Mouse (Mus musculus) gastrocnemius, adult 2 months (tissue): ENCODE data around the gene Slc19a1. TPM values are rescaled to one million over a fixed set of nuclear protein-coding genes. Genes with fewer than 3 reads are reported as not detected.

Source experiments
- DNase-seq: peaks from one replicate; pipeline ENCODE4 v3.0.0; 2022
- H3K27ac ChIP-seq: fragments of 200-600 bp; 2 replicates; pipeline ENCODE4 v1.8.1; 2022; ENCODE audit warnings: mild to moderate bottlenecking
- H3K4me3 ChIP-seq: fragments of 200-600 bp; 2 replicates; pipeline ENCODE4 v1.8.1; 2022; ENCODE audit warnings: mild to moderate bottlenecking, moderate library complexity
- CTCF ChIP-seq: fragments of 200-600 bp; IDR thresholded peaks from 2 replicates; pipeline ENCODE4 v1.8.1; 2022; ENCODE audit warnings: antibody characterized with exemption, mild to moderate bottlenecking, moderate library complexity
- intact Hi-C: fragments of 180-260 bp; cut with DNase I; formaldehyde crosslinking; loops from one replicate; pipeline ENCODE4 v1.15.1; 2025
- total RNA-seq, 2 experiments: library from RNA; stranded (reverse); gene quantifications; 2 replicates each; pipeline ENCODE4 v1.2.3; 2021

Gene Slc19a1
- total RNA-seq, 2 experiments from 2014 or later: 5.6 to 6.3 TPM

DNA sequence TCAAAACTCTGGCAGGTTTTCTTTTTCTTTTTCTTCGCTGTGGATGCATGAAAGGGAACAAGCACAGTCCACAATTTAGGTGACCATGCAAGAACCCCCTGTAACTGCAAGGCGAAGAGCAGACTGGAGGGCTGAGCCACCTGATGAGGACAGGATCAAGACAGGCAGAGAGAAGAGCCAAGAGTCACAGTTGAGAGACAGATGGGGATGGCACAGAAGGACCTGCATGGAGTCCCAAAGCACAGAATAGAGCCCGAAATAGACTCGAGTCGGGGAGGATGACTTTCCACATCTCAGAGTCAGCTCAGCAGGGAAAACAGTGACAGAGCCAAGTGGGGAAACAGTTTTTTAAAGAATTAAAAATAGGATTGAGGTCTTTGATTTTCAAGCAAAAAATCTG is 50.9 kb downstream of the Slc19a1 start:
- H3K4me3 ChIP-seq: no peak overlapping the region
- intact Hi-C loops: loop anchor here (5.0 kb wide), 2 partner anchors 44 to 174 kb away; partner anchors contain the start of gene Pofut2
- H3K27ac ChIP-seq: no peak overlapping the region
- DNase-seq: no peak
- TF ChIP-seq CTCF: no peak

DNA sequence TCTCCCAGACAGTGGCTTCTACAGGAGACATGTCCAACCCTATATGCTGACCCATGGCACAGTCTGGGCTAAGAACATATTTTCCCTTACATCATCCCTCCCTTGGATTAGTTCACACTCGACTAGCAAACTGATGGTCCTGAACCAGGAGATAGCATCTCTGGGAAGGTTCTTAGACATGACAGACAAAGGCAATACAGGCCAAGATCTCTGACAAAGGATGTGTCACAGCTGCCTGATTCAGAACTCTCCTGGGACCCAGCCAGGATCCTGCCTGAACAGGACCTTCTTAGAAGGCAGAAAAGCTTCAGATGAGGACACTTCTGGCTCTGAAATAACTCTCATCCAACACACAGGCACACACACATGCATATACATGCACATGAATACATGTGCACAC is 52.5 kb downstream of the Slc19a1 start:
- DNase-seq: no peak
- Histone ChIP-seq H3K4me3 (no peak overlapping the region), H3K27ac (no peak overlapping the region)
- intact Hi-C loops: loop anchor here (5.0 kb wide), 2 partner anchors 43 to 173 kb away; partner anchors contain the start of gene Pofut2
- TF ChIP-seq CTCF: no peak

DNA sequence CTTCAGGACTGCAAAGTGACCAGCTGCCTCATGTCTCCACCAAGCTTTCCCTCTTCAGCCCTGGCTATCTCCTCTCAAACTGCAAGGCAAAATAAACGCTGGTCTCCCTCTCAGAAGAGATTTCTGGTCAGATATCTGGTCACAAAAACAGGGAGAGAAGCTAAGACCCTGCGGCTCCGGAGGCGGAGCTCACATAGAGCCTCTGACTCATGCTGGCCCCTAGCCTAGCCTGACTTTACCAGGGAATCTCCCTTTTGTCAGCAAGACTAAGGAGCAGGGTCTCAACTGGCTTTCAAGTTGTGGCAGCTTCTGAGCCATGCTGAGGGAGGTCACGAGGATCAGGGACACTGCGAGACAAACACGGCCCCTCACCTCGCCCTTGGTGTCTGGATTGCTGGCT is 57.3 kb downstream of the Slc19a1 start:
- Histone ChIP-seq H3K27ac (peak overlapping the region; percentile 62), H3K4me3 (peak overlapping the region; percentile 56)
- intact Hi-C loops: no loop called here
- TF ChIP-seq CTCF: no peak
- DNase-seq: peak; percentile 76

DNA sequence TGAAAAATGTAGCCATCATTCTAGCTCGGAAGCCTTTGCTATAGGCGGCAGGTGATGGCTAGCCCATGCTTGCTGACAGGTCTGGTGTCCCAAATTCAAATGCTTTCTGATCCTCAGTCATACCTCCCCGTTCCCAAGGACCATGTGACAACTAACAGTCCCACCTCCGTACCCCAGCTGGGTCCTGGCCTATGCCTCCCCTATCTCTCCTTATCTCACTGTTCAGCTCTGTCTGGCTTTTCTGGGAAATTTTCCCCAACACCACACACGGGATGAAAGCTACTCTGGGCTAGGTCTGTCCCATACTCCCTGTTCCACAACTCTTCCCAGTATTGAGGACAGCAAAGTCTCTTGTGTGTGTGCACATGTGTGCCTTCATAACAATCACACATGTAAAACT is 58.0 kb downstream of the Slc19a1 start:
- H3K4me3 ChIP-seq: no peak overlapping the region
- intact Hi-C loops: no loop called here
- TF ChIP-seq CTCF: no peak
- H3K27ac ChIP-seq: no peak overlapping the region
- DNase-seq: no peak

DNA sequence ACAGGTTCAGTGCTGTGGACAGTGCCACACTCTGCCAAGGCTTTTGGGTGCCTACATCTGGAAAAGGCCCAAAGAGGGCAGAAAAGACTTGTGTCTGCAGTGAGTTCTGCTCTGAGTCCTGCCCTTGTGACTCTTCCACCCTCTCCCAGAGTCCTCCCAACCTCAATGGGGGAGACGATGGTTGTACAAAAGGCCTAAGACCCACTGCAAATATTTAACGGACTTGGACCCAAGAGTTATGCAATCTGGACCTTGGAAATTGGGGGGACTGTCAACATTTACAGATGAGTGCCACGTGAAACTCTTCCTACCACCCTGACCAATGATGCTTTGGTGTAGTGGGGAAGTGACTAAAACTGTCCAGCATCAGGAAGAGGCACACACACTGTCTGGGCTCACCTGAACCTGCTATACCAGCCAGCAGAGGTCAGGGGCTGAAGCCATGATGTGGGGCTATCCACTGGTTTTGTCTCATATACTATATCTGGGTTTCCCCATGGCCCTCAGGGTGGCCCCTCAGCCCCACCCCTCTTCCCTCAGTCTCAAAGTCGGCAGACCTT is 59.6 kb downstream of the Slc19a1 start:
- no peak for TF ChIP-seq CTCF
- intact Hi-C loops: no loop called here
- DNase-seq: no peak

DNA sequence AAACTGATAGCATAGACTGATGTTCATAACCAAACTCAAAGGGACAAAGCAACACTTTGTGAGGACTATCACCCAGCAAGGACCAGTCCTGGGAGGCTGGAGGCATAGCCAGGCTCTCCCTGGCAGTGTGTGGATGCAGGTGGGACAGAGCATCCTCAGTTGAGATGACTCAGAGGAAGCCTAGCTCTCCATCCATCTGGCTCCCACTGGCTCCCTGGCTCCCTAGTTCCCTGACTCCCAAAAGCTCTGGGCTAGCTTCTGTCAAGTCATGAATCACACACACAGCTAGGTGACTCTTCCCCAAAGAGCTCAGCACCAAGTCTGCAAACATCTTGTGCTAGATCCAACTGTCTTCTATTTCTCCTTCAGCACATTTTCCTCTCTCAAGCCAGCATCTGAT is 61.8 kb downstream of the Slc19a1 start:
- Histone ChIP-seq H3K27ac (no peak overlapping the region), H3K4me3 (no peak overlapping the region)
- DNase-seq: no peak
- TF ChIP-seq CTCF: no peak
- intact Hi-C loops: no loop called here

More for the DNA sequence above, 59.6 kb downstream of the Slc19a1 start:
- Histone ChIP-seq H3K4me3 (no peak overlapping the region), H3K27ac (no peak overlapping the region)

DNA sequence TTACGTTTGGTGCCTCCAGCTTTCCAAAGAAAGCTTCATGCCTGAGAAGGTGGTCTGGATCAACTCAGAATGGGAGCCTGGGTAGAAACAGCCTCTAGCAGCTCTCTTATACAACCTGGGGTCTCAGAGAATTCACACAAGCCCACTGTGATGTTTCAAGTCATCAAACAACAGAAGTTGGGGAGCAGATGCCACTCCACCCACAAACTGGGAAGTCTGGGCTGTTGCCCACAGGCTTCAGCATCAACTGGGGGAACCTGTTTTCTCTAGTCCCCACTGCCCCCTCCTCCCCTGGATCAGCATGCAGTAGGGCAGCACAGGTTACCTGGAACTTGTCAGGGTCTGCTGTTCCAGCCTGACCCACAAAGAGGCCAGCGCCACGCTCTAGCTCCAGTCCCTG is 63.6 kb downstream of the Slc19a1 start:
- DNase-seq: no peak
- H3K27ac ChIP-seq: no peak overlapping the region
- intact Hi-C loops: no loop called here
- no peak overlapping the region for H3K4me3 ChIP-seq
- no peak for TF ChIP-seq CTCF

DNA sequence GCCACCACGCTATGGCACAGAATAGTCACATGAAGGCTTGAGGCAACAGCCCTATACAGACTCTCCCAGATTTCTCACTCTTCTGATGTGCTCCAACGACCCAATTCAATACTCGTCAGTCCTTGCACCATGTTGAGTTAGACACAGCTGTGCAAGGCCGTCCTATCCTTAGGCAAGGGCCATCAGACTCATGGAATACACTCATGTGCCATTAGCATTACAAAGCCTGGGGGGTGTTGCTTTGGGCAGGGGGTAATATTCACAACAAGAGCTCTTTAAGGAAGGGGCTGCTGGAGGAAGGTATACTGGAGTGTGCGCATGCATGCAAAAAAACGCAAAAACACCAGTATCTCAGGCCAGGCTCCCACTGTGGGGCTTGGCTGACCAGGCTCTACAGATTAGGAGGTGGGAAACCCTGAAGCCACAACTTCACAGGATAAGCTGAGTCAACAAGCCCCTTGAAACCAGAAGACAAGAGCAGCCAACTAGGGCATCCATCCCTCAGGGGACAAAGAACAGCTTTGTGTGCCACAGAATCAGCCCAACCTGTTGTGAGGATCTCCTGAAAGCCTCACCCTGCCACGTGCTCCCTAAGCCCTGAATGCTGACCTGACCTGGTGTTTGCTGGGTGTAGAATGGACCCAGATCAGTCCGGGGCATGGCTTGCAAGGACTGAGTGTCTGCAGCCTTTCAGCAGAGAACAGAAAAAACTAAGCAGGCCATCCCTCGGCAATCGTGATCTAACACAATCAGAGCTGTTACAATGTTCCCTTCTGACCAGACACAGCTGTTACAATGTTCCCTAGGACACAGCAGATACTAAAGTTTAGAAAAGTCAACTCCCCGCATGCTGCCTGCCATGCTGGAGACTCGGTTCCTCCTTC is 65.2 kb downstream of the Slc19a1 start:
- Histone ChIP-seq H3K27ac (peak overlapping the region; percentile 35), H3K4me3 (no peak overlapping the region)
- intact Hi-C loops: no loop called here
- no peak for TF ChIP-seq CTCF
- no peak for DNase-seq

DNA sequence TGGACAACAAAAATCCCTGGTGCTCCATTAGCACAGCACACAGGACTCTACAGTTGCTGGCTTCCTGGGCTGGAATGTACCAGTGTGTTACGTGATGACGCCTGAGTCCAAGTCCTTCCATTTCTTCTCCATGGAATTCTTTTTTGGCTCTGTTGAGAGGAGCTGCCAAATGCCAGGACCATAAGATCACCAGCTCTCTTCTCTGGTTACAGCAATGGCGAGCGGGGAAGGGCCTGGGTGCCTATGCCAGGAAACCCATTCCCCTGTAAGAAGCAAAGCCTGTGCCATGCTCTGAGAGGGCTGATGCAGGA is 65.8 kb downstream of the Slc19a1 start:
- no peak for TF ChIP-seq CTCF
- intact Hi-C loops: no loop called here
- Histone ChIP-seq H3K27ac (peak overlapping the region; percentile 35; the same call in 1 of the 2 replicates), H3K4me3 (no peak overlapping the region)
- peak; percentile 36 for DNase-seq

DNA sequence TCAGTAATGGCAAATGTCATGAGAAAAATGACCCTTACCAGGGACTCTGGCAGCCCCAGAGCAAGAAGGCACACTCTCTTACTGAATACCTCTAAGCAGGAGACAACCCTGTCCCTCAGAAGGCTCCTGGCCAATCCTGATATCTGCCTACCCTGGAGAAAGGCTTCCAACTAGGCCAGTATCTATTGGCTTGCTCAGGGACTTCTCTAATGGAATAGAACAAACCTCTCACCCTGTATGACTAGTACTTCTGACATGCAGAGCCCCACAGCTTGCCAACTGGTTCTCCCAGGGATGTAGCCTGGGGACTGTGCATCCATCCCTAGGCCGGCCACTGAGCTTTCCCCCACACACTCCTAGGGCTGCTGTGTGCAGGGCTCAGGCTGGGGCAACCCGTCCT is 66.6 kb downstream of the Slc19a1 start:
- DNase-seq: peak; percentile 45
- TF ChIP-seq CTCF: no peak
- Histone ChIP-seq H3K27ac (peak overlapping the region; percentile 35; the same call in 1 of the 2 replicates), H3K4me3 (no peak overlapping the region)
- intact Hi-C loops: no loop called here

DNA sequence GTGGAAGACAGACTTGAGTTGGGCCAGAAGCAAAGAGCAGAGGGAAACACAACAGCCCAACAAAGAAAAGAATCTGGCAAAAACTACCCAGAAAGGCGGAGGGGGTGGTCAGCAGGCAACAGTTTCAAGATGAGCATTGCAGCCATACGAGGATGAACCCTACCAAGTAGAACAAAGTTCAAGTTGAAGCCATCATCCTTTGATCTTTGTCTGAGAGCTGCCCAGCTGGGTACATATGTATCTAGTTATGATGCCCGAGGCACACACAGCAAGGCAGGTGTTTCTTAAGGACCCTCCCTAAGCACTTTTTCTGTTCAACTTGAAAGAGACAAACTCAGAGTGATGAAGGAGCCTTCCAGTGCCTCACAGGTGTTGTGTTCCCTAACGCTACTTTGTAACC is 67.7 kb downstream of the Slc19a1 start:
- intact Hi-C loops: no loop called here
- no peak overlapping the region for H3K4me3 ChIP-seq
- TF ChIP-seq CTCF: no peak
- no peak overlapping the region for H3K27ac ChIP-seq
- no peak for DNase-seq

DNA sequence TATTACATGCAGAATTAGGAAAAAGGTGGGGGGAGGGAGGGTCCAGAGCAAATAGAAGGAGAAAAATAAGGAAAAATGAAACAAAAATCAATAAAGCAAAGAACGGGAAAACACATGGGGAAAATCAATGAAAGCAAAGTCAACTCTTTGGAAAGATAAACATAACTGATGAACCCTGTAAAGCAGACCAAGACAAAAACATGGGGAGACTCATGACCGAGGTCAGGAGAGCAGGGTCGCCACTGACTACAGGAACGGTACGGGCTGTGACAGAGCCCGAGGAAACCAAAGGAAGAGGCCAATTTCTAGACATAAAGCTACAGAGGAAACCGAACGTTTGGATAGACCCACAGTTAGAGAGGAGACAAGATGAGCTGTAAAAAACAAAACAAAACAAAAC is 71.6 kb downstream of the Slc19a1 start:
- DNase-seq: no peak
- TF ChIP-seq CTCF: no peak

DNA sequence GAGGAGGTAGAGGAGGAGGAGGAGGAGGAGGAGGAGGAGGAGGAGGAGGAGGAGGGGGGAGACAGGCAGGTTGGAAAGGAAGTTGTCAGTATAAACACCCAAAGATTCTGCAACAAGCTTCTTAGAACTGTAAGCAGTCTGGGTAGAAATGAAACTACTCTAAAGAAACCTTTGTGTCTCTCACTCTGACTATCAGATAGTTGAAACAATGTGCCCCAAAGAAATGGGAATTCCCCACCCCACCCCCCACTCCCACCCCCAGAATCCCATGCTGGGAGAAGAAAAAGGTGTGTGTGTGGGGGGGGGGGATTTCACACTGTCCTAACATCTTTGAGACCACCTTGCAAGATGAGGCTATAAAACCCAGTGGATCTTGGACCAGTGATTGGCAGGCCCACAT is 72.3 kb downstream of the Slc19a1 start:
- no peak for DNase-seq
- no peak overlapping the region for H3K27ac ChIP-seq
- TF ChIP-seq CTCF: no peak
- intact Hi-C loops: no loop called here
- H3K4me3 ChIP-seq: no peak overlapping the region

More for the DNA sequence above, 71.6 kb downstream of the Slc19a1 start:
- Histone ChIP-seq H3K27ac (no peak overlapping the region), H3K4me3 (no peak overlapping the region)
- intact Hi-C loops: no loop called here

DNA sequence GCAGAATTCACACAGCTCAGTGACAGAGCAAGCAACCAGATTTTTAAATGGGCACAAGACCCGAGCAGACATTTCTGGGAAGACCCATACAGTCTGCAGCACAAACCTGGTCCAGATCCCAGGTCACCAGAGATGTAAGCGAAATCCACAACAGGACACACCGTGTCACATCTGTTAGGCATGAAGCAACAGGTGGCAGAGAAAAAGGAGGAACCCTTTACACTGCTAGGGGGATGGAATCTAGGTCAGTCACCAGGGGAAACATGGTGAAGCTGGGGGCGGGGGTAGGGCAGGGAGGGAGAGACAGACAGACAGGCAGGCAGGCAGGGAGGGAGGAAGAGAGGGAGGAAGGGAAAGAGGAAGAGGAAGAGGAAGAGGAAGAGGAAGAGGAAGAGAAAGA is 76.1 kb downstream of the Slc19a1 start:
- intact Hi-C loops: no loop called here
- no peak for TF ChIP-seq CTCF
- Histone ChIP-seq H3K4me3 (no peak overlapping the region), H3K27ac (no peak overlapping the region)
- DNase-seq: no peak
